Mouse (Mus musculus) heart, embryonic 16.5 days (tissue): ENCODE data around the gene H2-M3. TPM values are rescaled to one million over a fixed set of nuclear protein-coding genes. Genes with fewer than 3 reads are reported as not detected.

Source experiments
- ATAC-seq: fragments of 200-750 bp; cut with Nextera tagmentation; replicated peaks from 2 replicates; pipeline ENCODE4 v1.8.0; 2017; ENCODE audit warnings: moderate number of reproducible peaks; ENCODE audit not compliant: insufficient read depth, low FRiP score; ENCODE audit errors: extremely low read depth
- H3K27ac ChIP-seq: fragments of 300-500 bp; sonication (generic); 2 replicates; pipeline ENCODE4 v1.5.1; 2014; ENCODE audit warnings: mild to moderate bottlenecking, low read length, control low read depth, moderate library complexity
- H3K27me3 ChIP-seq: fragments of 300-500 bp; sonication (generic); 2 replicates; pipeline ENCODE4 v1.6.1; 2014; ENCODE audit warnings: low read length, mixed read lengths; ENCODE audit not compliant: control insufficient read depth, insufficient read depth
- H3K36me3 ChIP-seq: fragments of 300-500 bp; sonication (generic); 2 replicates; pipeline ENCODE4 v1.6.1; 2014; ENCODE audit not compliant: control insufficient read depth, insufficient read depth
- H3K4me1 ChIP-seq: fragments of 300-500 bp; sonication (generic); 2 replicates; pipeline ENCODE4 v1.6.1; 2014; ENCODE audit warnings: low read length, mixed read lengths; ENCODE audit not compliant: control insufficient read depth, insufficient read depth
- H3K4me2 ChIP-seq: fragments of 300-500 bp; sonication (generic); 2 replicates; pipeline ENCODE4 v1.6.1; 2014; ENCODE audit warnings: low read depth, mild to moderate bottlenecking, control low read depth, low read length
- H3K4me3 ChIP-seq: fragments of 300-500 bp; sonication (generic); 2 replicates; pipeline ENCODE4 v1.5.1; 2014; ENCODE audit warnings: mild to moderate bottlenecking, control low read depth, low read length
- H3K9ac ChIP-seq: fragments of 300-500 bp; sonication (generic); 2 replicates; pipeline ENCODE4 v1.6.1; 2014; ENCODE audit warnings: low read length, control low read depth
- H3K9me3 ChIP-seq: fragments of 300-500 bp; sonication (generic); replicated peaks from 2 replicates; pipeline ENCODE4 v1.6.1; 2016; ENCODE audit warnings: low read length; ENCODE audit not compliant: control insufficient read depth
- WGBS: fragments of 180-500 bp; shearing (Covaris S2); extraction: QIAGEN DNeasy Blood & Tissue Kit; methylation state at CpG from one replicate; pipeline ENCODE4 v1.1.7; 2014; 5-methylcytosine and 5-hydroxymethylcytosine counted together
- polyA plus RNA-seq: library from polyadenylated mRNA; unstranded; fragments of >200 nt; fragmentation: Nextera tagmentation; extraction: Ambion mirVana; gene quantifications from 2 replicates; pipeline ENCODE4 v1.2.1, GENCODE M21; 2015

Gene H2-M3
- polyA plus RNA-seq, 1 experiment from 2014 or later = 2.9 TPM

GRCm38 (mm10) chr17:37275626-37276248, 5.7 kb downstream of the H2-M3 start:
- 60% methylated on average over 2 of the region's 2 CpGs for WGBS
- H3K36me3 ChIP-seq = no peaks in the 10 kb centered on the region
- no peak overlapping the region for H3K4me3 ChIP-seq
- H3K27ac ChIP-seq = no peak overlapping the region
- no peak overlapping the region for H3K9ac ChIP-seq
- H3K4me1 ChIP-seq = no peaks in the 10 kb centered on the region
- H3K4me2 ChIP-seq = no peak overlapping the region
- no peak for ATAC-seq
- no peaks in the 10 kb centered on the region for H3K27me3 ChIP-seq
- no peaks in the 10 kb centered on the region for H3K9me3 ChIP-seq

GRCm38 (mm10) chr17:37276573-37276972, 6.6 kb downstream of the H2-M3 start:
- Histone ChIP-seq H3K4me3 (no peak overlapping the region), H3K4me1 (no peaks in the 10 kb centered on the region), H3K4me2 (no peak overlapping the region), H3K27me3 (no peaks in the 10 kb centered on the region), H3K36me3 (no peaks in the 10 kb centered on the region), H3K9me3 (no peaks in the 10 kb centered on the region), H3K9ac (no peak overlapping the region), H3K27ac (no peak overlapping the region)
- no peak for ATAC-seq

- H3K4me2 ChIP-seq = no peak overlapping the region
- H3K27me3 ChIP-seq = no peaks in the 10 kb centered on the region
- H3K36me3 ChIP-seq = no peaks in the 10 kb centered on the region
- WGBS = 70% methylated on average over 1 of the region's 1 CpGs
- H3K4me1 ChIP-seq = no peaks in the 10 kb centered on the region
- H3K9me3 ChIP-seq = no peaks in the 10 kb centered on the region
- H3K9ac ChIP-seq = no peak overlapping the region
- no peak overlapping the region for H3K27ac ChIP-seq
- no peak for ATAC-seq
- no peak overlapping the region for H3K4me3 ChIP-seq
Observed at GRCm38 (mm10) chr17:37280331-37280730, 10.3 kb downstream of the H2-M3 start.

GRCm38 (mm10) chr17:37283360-37283759, 13.3 kb downstream of the H2-M3 start, which contains the start of gene Olfr99:
Gene Olfr99 (minus strand): TSS chr17:37283460.
- no peak for ATAC-seq
- Histone ChIP-seq H3K36me3 (no peaks in the 10 kb centered on the region), H3K9me3 (no peaks in the 10 kb centered on the region), H3K9ac (no peak within 1 kb of the TSS), H3K27ac (no peak within 1 kb of the TSS), H3K4me3 (no peak within 1 kb of the TSS), H3K27me3 (no peaks in the 10 kb centered on the region), H3K4me2 (no peak within 1 kb of the TSS), H3K4me1 (no peaks in the 10 kb centered on the region)
- WGBS = 53% methylated on average over 1 of the region's 1 CpGs

GRCm38 (mm10) chr17:37304213-37304612, 34.2 kb downstream of the H2-M3 start, which contains the start of gene Olfr101:
Gene Olfr101 (minus strand): TSS chr17:37304313.
- H3K36me3 ChIP-seq = no peaks in the 10 kb centered on the region
- H3K4me3 ChIP-seq = no peak within 1 kb of the TSS
- WGBS = 66% methylated on average over 4 of the region's 4 CpGs
- no peaks in the 10 kb centered on the region for H3K27me3 ChIP-seq
- no peaks in the 10 kb centered on the region for H3K9me3 ChIP-seq
- H3K4me2 ChIP-seq = no peak within 1 kb of the TSS
- H3K9ac ChIP-seq = no peak within 1 kb of the TSS
- no peak within 1 kb of the TSS for H3K27ac ChIP-seq
- H3K4me1 ChIP-seq = no peaks in the 10 kb centered on the region
- no peak for ATAC-seq

GRCm38 (mm10) chr17:37308483-37308882, 38.5 kb downstream of the H2-M3 start:
- H3K4me2 ChIP-seq = no peak overlapping the region
- no peak overlapping the region for H3K4me3 ChIP-seq
- 34% methylated on average over 4 of the region's 4 CpGs for WGBS
- no peak overlapping the region for H3K27ac ChIP-seq
- H3K36me3 ChIP-seq = no peaks in the 10 kb centered on the region
- no peaks in the 10 kb centered on the region for H3K9me3 ChIP-seq
- ATAC-seq = no peak
- H3K27me3 ChIP-seq = no peaks in the 10 kb centered on the region
- no peak overlapping the region for H3K9ac ChIP-seq
- no peaks in the 10 kb centered on the region for H3K4me1 ChIP-seq

GRCm38 (mm10) chr17:37310146-37310699, 40.2 kb downstream of the H2-M3 start:
- no peak overlapping the region for H3K4me2 ChIP-seq
- H3K4me1 ChIP-seq = no peaks in the 10 kb centered on the region
- no peaks in the 10 kb centered on the region for H3K9me3 ChIP-seq
- ATAC-seq = no peak
- H3K27ac ChIP-seq = no peak overlapping the region
- H3K36me3 ChIP-seq = no peaks in the 10 kb centered on the region
- 36% methylated on average over 2 of the region's 2 CpGs for WGBS
- no peak overlapping the region for H3K9ac ChIP-seq
- H3K27me3 ChIP-seq = no peaks in the 10 kb centered on the region
- no peak overlapping the region for H3K4me3 ChIP-seq

- H3K27ac ChIP-seq = no peak within 1 kb of the TSS
- no peaks in the 10 kb centered on the region for H3K4me1 ChIP-seq
- peaks cover 8% of the 10 kb centered on the region for H3K9me3 ChIP-seq
- ATAC-seq = no peak
- H3K4me2 ChIP-seq = no peak within 1 kb of the TSS
- no peak within 1 kb of the TSS for H3K9ac ChIP-seq
- H3K4me3 ChIP-seq = no peak within 1 kb of the TSS
- H3K27me3 ChIP-seq = no peaks in the 10 kb centered on the region
- no peaks in the 10 kb centered on the region for H3K36me3 ChIP-seq
Observed at GRCm38 (mm10) chr17:37316954-37317353, 46.9 kb downstream of the H2-M3 start, which contains the start of gene Olfr102. Gene Olfr102 (minus strand): TSS chr17:37317054.
